Mouse (Mus musculus): ENCODE data around the gene Lrmda. TPM values are rescaled to one million over a fixed set of nuclear protein-coding genes. Genes with fewer than 3 reads are reported as not detected.

Lrmda gene
- total RNA-seq, 2 experiments from 2014 or later = 1.7 to 3.8 TPM

- no peak for DNase-seq
These were observed 235.9 kb downstream of the Lrmda start for GRCm38 (mm10) chr14:22255458-22255857.

DNA sequence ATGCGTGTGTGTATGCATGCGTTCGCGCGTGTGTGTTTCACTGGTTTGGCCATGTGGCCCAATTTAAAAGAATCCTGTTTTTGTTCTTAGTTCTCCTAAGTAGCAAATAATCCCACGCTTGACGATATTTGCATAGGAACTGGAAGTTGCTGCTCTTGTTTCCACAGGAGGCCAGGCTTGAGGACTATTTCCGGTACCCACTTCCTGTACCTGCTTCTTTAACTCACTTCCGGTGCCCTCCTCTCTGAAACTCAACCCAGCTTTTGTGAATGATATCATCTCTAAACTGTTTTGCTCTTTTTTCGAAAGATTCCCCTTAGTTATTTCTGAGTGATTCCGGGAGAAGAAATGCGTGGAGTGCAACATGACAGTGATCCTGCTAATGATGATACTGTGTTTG lies 236.8 kb downstream of the Lrmda start:
- no peak for DNase-seq

- DNase-seq = no peak
These were observed 240.0 kb downstream of the Lrmda start for GRCm38 (mm10) chr14:22259376-22260032.

DNA sequence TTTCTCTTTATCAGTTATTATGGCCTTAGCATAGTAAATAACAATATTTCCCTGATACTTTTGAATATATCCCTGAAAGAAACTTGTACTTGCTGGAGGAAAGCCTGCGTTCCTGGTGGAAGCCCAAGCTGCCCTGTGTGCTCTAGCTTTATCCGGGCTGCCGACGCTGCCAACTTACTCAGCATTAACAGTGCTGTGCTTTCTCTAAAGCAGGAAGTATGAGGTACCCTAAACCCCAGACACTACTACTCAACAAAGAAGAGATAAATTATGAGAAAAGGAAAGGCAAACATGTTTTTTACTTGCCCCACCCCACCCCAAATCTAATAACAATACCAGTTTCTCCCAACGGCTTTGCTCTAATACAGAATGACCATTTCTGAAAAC lies 240.5 kb downstream of the Lrmda start:
- no peak for DNase-seq

GRCm38 (mm10) chr14:22265229-22265905 lies 245.9 kb downstream of the Lrmda start:
- no peak for DNase-seq

DNA sequence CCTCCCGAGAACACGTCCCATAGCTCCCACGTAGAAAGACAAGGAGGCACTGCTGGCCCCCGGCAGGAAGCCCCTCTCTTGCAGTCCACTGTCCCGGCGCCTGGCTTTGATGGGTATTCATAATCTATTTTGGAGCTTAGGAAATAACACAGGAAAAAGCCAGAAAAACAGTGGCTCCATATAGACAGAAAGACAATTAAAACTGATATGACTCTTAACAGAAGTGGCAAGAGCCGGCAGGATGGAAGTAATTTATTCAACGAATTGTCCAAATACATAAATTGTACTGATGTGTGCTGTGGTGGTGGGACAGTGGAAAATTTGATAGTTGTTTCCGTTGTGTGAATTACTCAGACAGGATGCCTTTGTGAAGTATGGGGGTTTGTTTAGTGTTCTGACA lies 250.3 kb downstream of the Lrmda start:
- DNase-seq = no peak

GRCm38 (mm10) chr14:22278053-22278452 lies 258.5 kb downstream of the Lrmda start:
- no peak for DNase-seq

DNA sequence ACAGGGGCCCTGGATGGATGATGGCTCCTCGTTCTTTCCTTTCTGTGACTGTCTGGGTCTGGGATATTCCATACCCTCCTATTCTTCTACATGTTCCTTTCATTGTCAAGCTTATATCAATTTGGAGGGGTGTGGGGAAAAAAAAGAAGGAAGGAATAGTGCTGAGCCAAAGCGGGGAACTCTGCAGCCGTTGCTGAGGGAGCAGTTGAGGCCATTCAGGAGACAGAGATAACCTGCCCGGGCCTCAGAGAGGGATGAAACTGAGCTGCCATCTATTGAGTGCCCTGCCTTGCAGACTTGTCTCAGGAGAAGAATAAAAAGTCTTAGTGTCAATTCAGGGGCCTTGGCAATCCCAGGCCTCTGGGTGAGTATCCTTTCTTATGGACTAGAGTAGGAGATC lies 260.1 kb downstream of the Lrmda start:
- DNase-seq = no peak

GRCm38 (mm10) chr14:22281630-22282029 lies 262.1 kb downstream of the Lrmda start:
- no peak for DNase-seq

DNA sequence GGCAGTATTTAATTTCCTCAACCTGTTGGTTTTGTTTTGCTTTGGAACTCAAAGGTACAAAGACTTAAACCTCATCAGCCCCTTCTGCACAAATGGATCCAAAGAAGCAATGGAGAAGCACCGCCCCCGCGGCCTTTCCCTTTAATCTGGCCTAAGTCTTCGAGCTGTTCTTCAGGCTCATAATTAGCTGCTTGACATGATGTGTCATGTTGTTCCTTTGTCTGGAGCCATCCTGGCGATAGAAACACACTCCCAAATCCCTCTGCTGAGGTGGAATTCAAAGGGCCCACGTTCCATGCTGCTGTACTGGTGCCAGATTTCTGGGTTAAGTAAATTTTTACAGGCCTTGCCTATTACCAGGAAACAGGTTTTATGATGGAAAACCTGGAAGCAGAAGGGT lies 263.3 kb downstream of the Lrmda start:
- no peak for DNase-seq

- no peak for DNase-seq
These were observed 264.2 kb downstream of the Lrmda start for GRCm38 (mm10) chr14:22283722-22284121.

DNA sequence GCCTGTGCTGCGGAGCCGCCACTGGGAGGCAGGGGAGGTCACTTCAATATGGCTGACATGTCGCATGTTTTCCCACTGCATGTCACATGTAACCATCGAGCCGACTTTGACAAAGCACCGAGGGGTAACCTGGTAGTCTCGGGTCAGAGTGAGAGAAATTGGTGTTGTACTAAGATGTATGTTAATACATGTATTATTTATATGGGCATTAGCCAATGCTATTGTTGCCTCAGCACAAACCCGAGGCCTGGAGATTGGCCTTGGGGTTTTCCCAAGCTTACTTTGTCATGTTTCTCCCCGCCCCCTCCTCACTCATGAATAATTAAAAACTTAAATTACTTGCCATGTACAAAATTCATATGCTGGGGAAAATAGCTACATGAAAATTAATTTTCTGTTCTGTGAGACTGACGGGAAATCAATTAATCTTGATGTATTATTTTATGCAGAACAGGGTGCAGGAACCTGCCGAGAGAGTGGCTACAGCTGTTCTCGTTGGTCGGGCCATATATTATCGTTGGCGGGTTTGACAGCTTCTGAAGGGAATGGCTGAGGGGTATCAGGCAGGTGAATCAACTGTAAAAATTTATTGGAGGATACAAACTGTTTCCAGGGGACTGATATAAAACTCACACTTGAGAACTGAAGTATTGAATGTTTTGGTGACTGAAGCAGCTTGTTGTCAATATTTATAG lies 265.5 kb downstream of the Lrmda start:
- no peak for DNase-seq

DNA sequence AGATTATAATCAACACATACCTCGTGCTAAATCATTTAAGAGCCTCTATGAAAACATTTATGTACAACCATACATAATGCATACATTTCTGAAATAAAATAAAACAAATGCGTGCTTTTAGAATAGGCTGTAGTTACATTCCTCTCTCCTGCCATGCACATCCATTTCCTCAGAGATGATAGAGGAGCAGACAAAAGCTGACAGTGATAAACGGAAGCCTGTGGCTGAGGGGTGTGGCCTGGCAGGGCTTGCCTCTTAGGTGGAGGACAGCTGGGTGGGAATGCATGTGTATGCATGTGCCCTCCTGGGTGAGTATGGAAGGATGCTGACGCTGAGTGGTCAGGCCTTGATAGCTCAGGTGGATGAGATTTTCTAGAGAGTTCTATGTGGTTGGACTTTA lies 266.3 kb downstream of the Lrmda start:
- DNase-seq = no peak

DNA sequence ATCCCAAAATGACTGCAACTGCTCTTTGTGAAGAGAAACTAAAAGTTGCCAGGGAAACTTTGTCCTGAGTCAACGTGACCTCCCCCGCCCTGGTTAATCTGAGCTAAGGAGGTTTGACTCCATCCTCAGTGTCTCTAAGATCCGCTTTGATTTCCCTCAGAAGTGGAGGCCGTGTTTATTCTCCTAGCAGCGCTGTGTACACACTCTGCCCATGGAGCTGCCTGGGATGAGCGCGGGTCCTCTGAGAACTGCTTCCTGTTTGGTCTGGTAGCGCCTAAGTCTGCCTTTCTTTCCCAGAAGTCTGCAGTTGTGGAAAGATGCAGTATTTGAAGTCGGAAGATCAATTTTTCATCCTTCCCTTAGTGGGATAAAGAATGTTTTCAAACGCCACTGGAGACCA lies 268.7 kb downstream of the Lrmda start:
- no peak for DNase-seq

DNA sequence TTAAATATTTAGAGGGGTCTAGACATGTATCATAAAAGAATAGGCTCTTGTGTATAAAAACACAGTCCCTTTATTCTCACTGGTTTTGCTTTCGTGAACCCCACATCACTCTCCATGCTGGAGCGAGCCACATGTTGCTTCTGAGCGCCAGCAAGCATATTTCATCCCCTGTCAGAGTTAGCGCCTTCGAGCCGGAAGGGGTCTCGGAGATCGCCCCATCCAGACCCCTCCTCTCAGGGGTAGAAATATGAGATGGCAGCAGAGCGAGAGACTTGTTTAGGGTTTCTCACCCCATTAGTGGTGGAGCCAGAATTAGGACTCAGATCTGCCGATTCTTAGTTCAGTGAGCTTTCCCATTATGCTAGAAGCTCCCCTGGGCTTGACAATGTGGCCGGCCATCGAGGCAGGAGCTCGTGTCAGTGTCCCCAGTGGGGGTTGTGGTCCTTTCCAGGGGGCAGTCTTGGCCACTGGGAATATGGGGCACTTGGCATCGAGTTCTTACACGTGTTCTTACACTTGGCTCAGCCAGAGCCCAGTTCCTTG lies 269.9 kb downstream of the Lrmda start:
- no peak for DNase-seq

DNA sequence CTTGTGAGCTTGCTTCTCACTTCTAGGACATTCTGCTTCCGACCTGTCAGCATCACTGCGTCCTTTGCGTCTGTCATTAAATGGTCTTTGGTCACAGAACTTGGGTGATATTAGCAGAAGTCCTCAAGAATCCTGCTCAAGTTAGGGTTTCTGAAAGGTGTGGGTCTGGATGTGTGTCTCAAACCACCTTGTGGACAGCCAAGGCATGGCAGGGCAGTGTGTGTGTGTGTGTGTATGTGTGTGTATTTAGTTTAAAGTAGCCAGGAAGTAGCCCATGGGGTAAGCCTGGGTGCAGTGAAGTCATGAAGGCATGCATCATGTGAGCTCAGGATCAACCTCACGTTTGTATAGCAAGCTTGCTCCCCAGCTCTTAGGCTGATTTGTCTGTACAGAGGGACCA lies 274.9 kb downstream of the Lrmda start:
- DNase-seq = no peak

DNA sequence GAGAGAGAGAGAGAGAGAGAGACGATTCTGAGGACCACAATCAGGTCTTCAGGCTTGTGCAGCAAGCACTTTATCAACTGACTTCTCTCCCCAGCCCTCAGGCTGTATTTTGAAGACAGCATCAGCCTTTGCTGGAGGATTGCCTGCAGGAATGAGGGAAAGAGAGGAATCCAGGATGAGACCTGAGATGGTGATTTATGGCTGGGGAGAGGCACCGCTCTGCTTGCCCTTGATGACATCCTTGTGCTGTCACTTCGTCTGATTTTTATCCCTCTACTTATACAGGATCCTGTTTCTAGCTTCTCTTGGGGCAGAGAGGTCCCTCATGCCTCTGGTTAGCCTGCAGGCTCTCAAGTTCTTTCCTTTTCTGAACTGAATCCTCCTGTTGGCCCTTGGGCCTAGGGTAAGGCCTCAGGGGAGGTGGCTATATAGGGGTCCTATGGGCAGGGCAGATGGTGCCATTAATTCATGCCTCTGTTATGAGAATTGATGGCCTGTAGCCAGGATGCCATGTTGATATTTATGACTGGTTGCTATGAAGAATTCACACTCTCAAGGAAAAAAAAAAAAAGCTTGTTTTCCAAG lies 277.2 kb downstream of the Lrmda start:
- DNase-seq = no peak

DNA sequence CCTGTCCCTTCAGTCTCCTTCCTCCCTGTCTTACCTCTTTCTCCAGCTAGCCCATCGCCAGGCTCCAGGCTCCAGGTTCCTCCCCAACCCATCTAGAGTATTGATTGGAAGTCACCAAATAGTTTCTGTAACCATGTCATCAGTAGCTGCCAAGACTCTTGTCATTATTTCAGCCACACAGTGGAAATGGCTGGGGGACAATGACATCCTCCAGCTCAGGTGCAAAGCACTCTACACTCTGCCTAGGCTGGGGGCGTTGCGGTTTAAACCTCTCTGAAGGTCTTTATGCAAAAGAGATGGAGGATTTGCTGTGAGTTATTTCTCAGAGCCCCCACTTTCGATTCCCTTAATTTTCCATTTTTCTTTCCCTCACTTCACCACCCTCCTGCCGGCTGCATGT lies 287.2 kb downstream of the Lrmda start:
- no peak for DNase-seq

DNA sequence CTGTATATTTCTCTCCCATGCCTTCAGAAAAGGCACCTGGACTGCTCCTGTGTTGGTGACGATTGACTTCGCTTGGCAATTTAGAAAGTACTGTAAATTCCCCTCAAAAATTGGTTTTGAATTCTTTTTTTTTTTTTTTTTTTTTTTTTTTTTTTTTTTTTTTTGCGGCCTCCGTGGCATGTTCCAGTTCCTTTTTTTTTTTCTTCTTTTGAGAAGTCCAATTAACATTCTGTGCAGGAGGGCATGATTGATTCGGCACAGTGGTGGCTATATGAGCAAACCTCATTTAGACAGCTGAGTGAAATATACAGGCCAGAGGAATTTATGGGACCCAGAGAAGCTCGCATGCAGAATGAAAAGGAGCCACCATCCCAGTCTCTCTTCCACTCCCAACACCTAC lies 288.5 kb downstream of the Lrmda start:
- DNase-seq = no peak

DNA sequence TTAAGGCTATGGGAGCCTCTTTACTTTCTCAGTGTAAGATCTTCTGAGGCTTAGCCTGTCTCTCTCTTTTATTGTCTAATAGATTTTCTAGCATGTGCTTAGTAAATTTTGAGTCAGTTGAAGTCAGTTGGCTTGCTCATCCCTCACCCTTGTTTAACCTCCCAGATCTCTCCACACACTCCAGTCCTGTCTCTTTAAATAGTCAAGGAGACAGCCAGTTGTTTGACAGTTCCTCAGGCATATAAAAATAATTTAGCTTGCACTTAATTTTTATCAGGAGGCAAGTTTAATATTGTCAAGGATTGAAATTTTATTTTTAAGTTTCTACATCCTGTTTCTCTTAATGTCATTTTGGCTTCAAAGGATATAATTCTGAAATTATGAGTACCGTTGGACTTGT lies 303.5 kb downstream of the Lrmda start:
- DNase-seq = no peak

DNA sequence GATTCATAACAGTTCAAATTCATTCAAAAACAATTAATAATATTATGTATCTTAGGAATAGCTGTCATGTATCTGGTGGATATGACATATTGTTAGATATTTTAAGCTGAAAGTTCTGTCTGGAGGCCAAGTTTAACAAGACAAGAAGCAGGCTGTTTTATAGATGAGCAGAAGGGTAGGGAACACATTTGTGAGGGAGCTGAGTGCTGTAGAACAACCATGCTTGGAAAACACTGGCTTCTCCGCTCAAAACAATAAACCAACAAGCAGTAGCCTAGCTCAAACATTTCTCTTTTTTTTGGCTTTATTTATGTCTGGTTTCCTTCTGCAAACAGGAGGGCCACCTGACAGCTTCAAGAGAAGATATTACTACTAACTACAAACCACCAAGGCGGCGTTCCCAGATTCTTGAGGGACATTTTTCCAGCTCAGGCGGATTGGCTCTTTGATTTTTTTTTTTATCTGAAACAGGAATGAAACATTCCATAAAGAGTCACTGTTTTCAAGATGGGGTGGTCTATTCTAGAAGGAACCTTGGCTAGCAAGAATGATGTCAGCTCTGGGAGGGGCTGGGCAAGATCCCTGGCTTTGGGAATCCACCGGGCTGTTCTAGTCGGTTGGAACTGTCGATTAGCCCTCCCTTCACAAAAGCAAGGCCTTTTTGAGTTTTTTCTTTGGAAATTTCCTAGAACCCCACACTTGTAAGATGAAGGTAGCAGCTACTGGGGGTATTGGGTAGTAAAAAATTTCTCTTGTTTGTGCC lies 304.2 kb downstream of the Lrmda start:
- DNase-seq = no peak
